Mouse (Mus musculus) intestine, embryonic 14.5 days (tissue): ENCODE measurements at regions not wholly inside any gene's neighbourhood (a gene's known extent, or its start where the extent isn't known, plus 50 kb on each side); places are given as distances from the start of the nearest gene placed in this dataset.

Experiments used
- ATAC-seq: fragments of 200-750 bp; cut with Nextera tagmentation; replicated peaks from 2 replicates; pipeline ENCODE4 v1.8.0; 2017; ENCODE audit warnings: low read depth, moderate number of reproducible peaks, moderate TSS enrichment, moderate library complexity; ENCODE audit not compliant: low FRiP score, low TSS enrichment
- DNase-seq: peaks from one replicate; pipeline ENCODE4 v3.0.0-alpha.2; 2018; ENCODE audit warnings: low spot score
- H3K27ac ChIP-seq: fragments of 300-500 bp; sonication (generic); 2 replicates; pipeline ENCODE4 v1.5.1; 2014; ENCODE audit warnings: low read depth, mild to moderate bottlenecking, control low read depth
- H3K27me3 ChIP-seq: fragments of 300-500 bp; sonication (generic); replicated peaks from 2 replicates; pipeline ENCODE4 v1.6.1; 2014; ENCODE audit warnings: low read length, control low read depth; ENCODE audit not compliant: control insufficient read depth, insufficient read depth
- H3K36me3 ChIP-seq: fragments of 300-500 bp; sonication (generic); 2 replicates; pipeline ENCODE4 v1.6.1; 2014; ENCODE audit warnings: low read length, control low read depth; ENCODE audit not compliant: control insufficient read depth, insufficient read depth
- H3K4me1 ChIP-seq: fragments of 300-500 bp; sonication (generic); replicated peaks from 2 replicates; pipeline ENCODE4 v1.6.1; 2014; ENCODE audit warnings: low read length, control low read depth, mixed read lengths; ENCODE audit not compliant: control insufficient read depth, insufficient read depth
- H3K4me2 ChIP-seq: fragments of 300-500 bp; sonication (generic); 2 replicates; pipeline ENCODE4 v1.6.1; 2014; ENCODE audit warnings: low read length
- H3K4me3 ChIP-seq: fragments of 300-500 bp; sonication (generic); 2 replicates; pipeline ENCODE4 v1.5.1; 2014; ENCODE audit warnings: low read depth, low read length, control low read depth, mixed read lengths
- H3K9ac ChIP-seq: fragments of 300-500 bp; sonication (generic); 2 replicates; pipeline ENCODE4 v1.6.1; 2014; ENCODE audit warnings: mild to moderate bottlenecking, low read length
- H3K9me3 ChIP-seq: fragments of 300-500 bp; sonication (generic); 2 replicates; pipeline ENCODE4 v1.6.1; 2016; ENCODE audit warnings: low read length, control low read depth; ENCODE audit not compliant: control insufficient read depth
- WGBS: fragments of 180-500 bp; shearing (Covaris S2); extraction: QIAGEN DNeasy Blood & Tissue Kit; methylation state at CpG from one replicate; pipeline ENCODE4 v1.1.7; 2014; 5-methylcytosine and 5-hydroxymethylcytosine counted together

- Histone ChIP-seq H3K9ac (no peak overlapping the region), H3K27ac (no peak overlapping the region), H3K9me3 (no peaks in the 10 kb centered on the region), H3K36me3 (no peaks in the 10 kb centered on the region), H3K4me1 (no peaks in the 10 kb centered on the region), H3K4me3 (no peak overlapping the region), H3K4me2 (no peak overlapping the region), H3K27me3 (no peaks in the 10 kb centered on the region)
- DNase-seq: no peak
- ATAC-seq: no peak
- 44% methylated on average over 3 of the region's 3 CpGs for WGBS
Observed at GRCm38 (mm10) chr9:79201755-79202154, 516.9 kb downstream of the Col12a1 start.

- ATAC-seq: no peak
- no peak for DNase-seq
- 37% methylated on average over 6 of the region's 6 CpGs for WGBS
- no peak overlapping the region for H3K27ac ChIP-seq
- H3K27me3 ChIP-seq: no peaks in the 10 kb centered on the region
- H3K9me3 ChIP-seq: no peaks in the 10 kb centered on the region
- H3K4me2 ChIP-seq: no peak overlapping the region
- H3K4me3 ChIP-seq: no peak overlapping the region
- H3K9ac ChIP-seq: no peak overlapping the region
- H3K4me1 ChIP-seq: no peaks in the 10 kb centered on the region
- no peaks in the 10 kb centered on the region for H3K36me3 ChIP-seq
Observed at GRCm38 (mm10) chr9:79213364-79213763, 505.3 kb downstream of the Col12a1 start.

GRCm38 (mm10) chr9:79215986-79216385 is 502.6 kb downstream of the Col12a1 start:
- WGBS: 40% methylated on average over 3 of the region's 3 CpGs
- Histone ChIP-seq H3K27me3 (no peaks in the 10 kb centered on the region), H3K36me3 (no peaks in the 10 kb centered on the region), H3K27ac (no peak overlapping the region), H3K9me3 (no peaks in the 10 kb centered on the region), H3K9ac (no peak overlapping the region), H3K4me3 (no peak overlapping the region), H3K4me2 (no peak overlapping the region), H3K4me1 (no peaks in the 10 kb centered on the region)
- DNase-seq (no peak), ATAC-seq (no peak)

GRCm38 (mm10) chr9:79216432-79216831 is 502.2 kb downstream of the Col12a1 start:
- Histone ChIP-seq H3K4me2 (no peak overlapping the region), H3K4me1 (no peaks in the 10 kb centered on the region), H3K27ac (no peak overlapping the region), H3K4me3 (no peak overlapping the region), H3K27me3 (no peaks in the 10 kb centered on the region), H3K9ac (no peak overlapping the region), H3K36me3 (no peaks in the 10 kb centered on the region), H3K9me3 (no peaks in the 10 kb centered on the region)
- ATAC-seq: no peak
- no peak for DNase-seq
- WGBS: 86% methylated on average over 2 of the region's 2 CpGs

- 76% methylated on average over 3 of the region's 3 CpGs for WGBS
- Histone ChIP-seq H3K4me1 (no peaks in the 10 kb centered on the region), H3K9ac (no peak overlapping the region), H3K27ac (no peak overlapping the region), H3K4me2 (no peak overlapping the region), H3K36me3 (no peaks in the 10 kb centered on the region), H3K27me3 (no peaks in the 10 kb centered on the region), H3K4me3 (no peak overlapping the region), H3K9me3 (no peaks in the 10 kb centered on the region)
- no peak for DNase-seq
- no peak for ATAC-seq
Observed at GRCm38 (mm10) chr9:79233081-79233480, 485.6 kb downstream of the Col12a1 start.

GRCm38 (mm10) chr9:79233751-79234150 is 484.9 kb downstream of the Col12a1 start:
- no peaks in the 10 kb centered on the region for H3K4me1 ChIP-seq
- WGBS: 83% methylated on average over 1 of the region's 1 CpGs
- no peak overlapping the region for H3K27ac ChIP-seq
- H3K4me2 ChIP-seq: no peak overlapping the region
- H3K36me3 ChIP-seq: no peaks in the 10 kb centered on the region
- H3K4me3 ChIP-seq: no peak overlapping the region
- no peak for ATAC-seq
- H3K9me3 ChIP-seq: no peaks in the 10 kb centered on the region
- no peaks in the 10 kb centered on the region for H3K27me3 ChIP-seq
- no peak for DNase-seq
- no peak overlapping the region for H3K9ac ChIP-seq

- ATAC-seq: no peak
- DNase-seq: no peak
Observed at GRCm38 (mm10) chr9:79269646-79270213, 448.9 kb downstream of the Col12a1 start.

GRCm38 (mm10) chr9:79270256-79270655 is 448.4 kb downstream of the Col12a1 start:
- DNase-seq (no peak), ATAC-seq (no peak)
- Histone ChIP-seq H3K9me3 (no peaks in the 10 kb centered on the region), H3K4me3 (no peak overlapping the region), H3K9ac (no peak overlapping the region), H3K27ac (no peak overlapping the region), H3K36me3 (no peaks in the 10 kb centered on the region), H3K4me2 (no peak overlapping the region), H3K4me1 (no peaks in the 10 kb centered on the region), H3K27me3 (no peaks in the 10 kb centered on the region)
- 65% methylated on average over 2 of the region's 2 CpGs for WGBS

More at GRCm38 (mm10) chr9:79269646-79270213, 448.9 kb downstream of the Col12a1 start:
- Histone ChIP-seq H3K4me2 (no peak overlapping the region), H3K4me1 (no peaks in the 10 kb centered on the region), H3K9me3 (no peaks in the 10 kb centered on the region), H3K27ac (no peak overlapping the region), H3K36me3 (no peaks in the 10 kb centered on the region), H3K27me3 (no peaks in the 10 kb centered on the region), H3K9ac (no peak overlapping the region), H3K4me3 (no peak overlapping the region)
- 84% methylated on average over 13 of the region's 13 CpGs for WGBS

- WGBS: 85% methylated on average over 3 of the region's 3 CpGs
- Histone ChIP-seq H3K4me3 (no peak overlapping the region), H3K4me2 (no peak overlapping the region), H3K4me1 (no peaks in the 10 kb centered on the region), H3K36me3 (no peaks in the 10 kb centered on the region), H3K27ac (no peak overlapping the region), H3K27me3 (no peaks in the 10 kb centered on the region), H3K9me3 (no peaks in the 10 kb centered on the region), H3K9ac (no peak overlapping the region)
- DNase-seq: no peak
- ATAC-seq: no peak
Observed at GRCm38 (mm10) chr9:79287849-79288248, 430.8 kb downstream of the Col12a1 start.
